Mouse (Mus musculus) Patski (cell line): ENCODE results near the gene Tmprss12. TPM values are rescaled to one million over a fixed set of nuclear protein-coding genes. Genes with fewer than 3 reads are reported as not detected.
"Not testable (repeated sequence)": the region's sequence is repeated elsewhere in the genome, so short reads cannot be mapped to it uniquely, and the experiment has no call there.

Experiments
- ATAC-seq: fragments of 100-300 bp; one replicate; pipeline ENCODE4 v1.8.0; 2021
- CTCF ChIA-PET: fragments of 350-600 bp; sonication (Branson Sonifier 250); formaldehyde crosslinking; loops from one replicate; lab custom pipeline; 2022; ENCODE audit warnings: inconsistent platforms; lab: Charles Lee
- POLR2A ChIA-PET: fragments of 350-600 bp; sonication (Branson Sonifier 250); formaldehyde crosslinking; loops from one replicate; lab custom pipeline; 2022; ENCODE audit warnings: antibody characterized with exemption, inconsistent platforms; lab: Charles Lee
- DNase-seq: peaks from one replicate; pipeline ENCODE4 v3.0.0-alpha.2; 2011; ENCODE audit warnings: low read depth, low spot score
- H3K27me3 ChIP-seq: fragments of 371-371 bp; one replicate; pipeline ENCODE4 v1.5.1; 2021
- CTCF ChIP-seq: fragments of 100-300 bp; IDR thresholded peaks from one replicate; pipeline ENCODE4 v1.5.1; 2021
- in situ Hi-C: fragments of 300-500 bp; cut with MboI; formaldehyde crosslinking; loops from 3 replicates; pipeline ENCODE4 v1.11.1; 2018; ENCODE audit warnings: low pct_unique_long_range_greater_than_20kb, mixed read lengths
- polyA plus RNA-seq: library from polyadenylated mRNA; unstranded; gene quantifications from one replicate; pipeline ENCODE4 v1.2.3, GENCODE M21; 2021

The Tmprss12 gene
- polyA plus RNA-seq, 1 experiment from 2014 or later, result not detected

DNA sequence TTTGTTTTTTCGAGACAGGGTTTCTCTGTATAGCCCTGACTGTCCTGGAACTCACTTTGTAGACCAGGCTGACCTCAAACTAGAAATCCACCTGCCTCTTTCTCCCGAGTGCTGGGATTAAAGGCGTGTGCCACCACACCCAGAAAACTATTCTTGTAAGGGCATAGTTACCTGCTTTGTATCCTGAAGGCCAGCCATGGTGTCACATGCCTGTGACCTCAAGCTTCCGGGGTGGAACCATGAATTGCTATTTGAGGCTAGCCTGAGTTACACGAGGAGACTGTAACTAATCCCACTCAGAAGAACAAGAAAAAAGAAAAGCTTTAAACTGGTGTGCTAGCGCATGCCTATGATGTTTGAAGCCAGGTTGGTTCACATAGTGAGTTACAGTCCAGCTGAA is 24.3 kb upstream of the Tmprss12 start:
- ChIA-PET CTCF (no interaction called here), POLR2A (no interaction called here)
- in situ Hi-C loops, result no loop called here
- TF ChIP-seq CTCF, result no peak
- DNase-seq (no peak), ATAC-seq (no peak)
- no peaks in the 10 kb centered on the region for H3K27me3 ChIP-seq

DNA sequence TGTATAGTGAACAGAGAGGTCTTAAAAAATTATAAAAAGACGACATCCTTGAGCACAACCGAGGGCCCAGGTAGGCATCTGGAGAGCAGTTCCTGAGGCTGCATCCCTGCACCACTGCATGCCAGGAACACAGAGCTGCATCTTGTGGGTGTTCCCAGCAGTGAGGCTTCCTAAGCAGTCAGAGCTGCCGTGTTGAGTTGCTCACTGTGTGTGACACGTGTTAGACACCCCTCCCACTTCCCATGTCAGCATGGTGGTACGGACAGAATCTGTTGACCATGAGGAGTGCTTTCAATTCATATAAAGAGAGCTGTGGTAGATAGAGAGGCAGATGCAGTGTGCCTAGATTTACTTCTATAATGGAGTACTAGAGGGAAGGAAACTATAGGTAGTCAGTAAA is 23.3 kb upstream of the Tmprss12 start:
- CTCF ChIA-PET, result no interaction called here
- ATAC-seq (no peak), DNase-seq (no peak)
- in situ Hi-C loops, result no loop called here
- POLR2A ChIA-PET, result no interaction called here
- H3K27me3 ChIP-seq, result no peaks in the 10 kb centered on the region
- no peak for TF ChIP-seq CTCF

- CTCF ChIA-PET, result interaction anchor here (2.1 kb wide), 1 partner anchor 116 kb away, joined by 6 read pairs; no protein-coding TSS in a partner anchor
- no peak for ATAC-seq
- POLR2A ChIA-PET, result no interaction called here
- no peak for DNase-seq
- no peaks in the 10 kb centered on the region for H3K27me3 ChIP-seq
- no peak for TF ChIP-seq CTCF
- in situ Hi-C loops, result no loop called here
Measured at GRCm38 (mm10) chr15:100258646-100259425, 21.8 kb upstream of the Tmprss12 start.

GRCm38 (mm10) chr15:100260351-100260750 is 20.3 kb upstream of the Tmprss12 start:
- POLR2A ChIA-PET, result interaction anchor here (0.7 kb wide), 1 partner anchor 85 kb away, joined by 4 read pairs; no protein-coding TSS in a partner anchor
- in situ Hi-C loops, result loop anchor here (10.0 kb wide), 1 partner anchor 64 kb away; no protein-coding TSS in a partner anchor
- DNase-seq, H3K27me3 ChIP-seq, ATAC-seq: not testable (repeated sequence)
- CTCF ChIA-PET, result interaction anchor here (2.1 kb wide), 1 partner anchor 114 kb away, joined by 6 read pairs; no protein-coding TSS in a partner anchor

GRCm38 (mm10) chr15:100263246-100263905 is 17.3 kb upstream of the Tmprss12 start:
- CTCF ChIA-PET, result interaction anchor here (0.7 to 2.5 kb wide), 10 partner anchors 12 to 194 kb away, joined by 3 to 9 read pairs (median 5); no protein-coding TSS in a partner anchor
- POLR2A ChIA-PET, result interaction anchor here (1.3 kb wide), 1 partner anchor 25 kb away, joined by 3 read pairs; no protein-coding TSS in a partner anchor
- peak; percentile 57 for TF ChIP-seq CTCF
- in situ Hi-C loops, result loop anchor here (10.0 kb wide), 1 partner anchor 61 kb away; no protein-coding TSS in a partner anchor
- ATAC-seq (no peak), DNase-seq (no peak)
- no peaks in the 10 kb centered on the region for H3K27me3 ChIP-seq

DNA sequence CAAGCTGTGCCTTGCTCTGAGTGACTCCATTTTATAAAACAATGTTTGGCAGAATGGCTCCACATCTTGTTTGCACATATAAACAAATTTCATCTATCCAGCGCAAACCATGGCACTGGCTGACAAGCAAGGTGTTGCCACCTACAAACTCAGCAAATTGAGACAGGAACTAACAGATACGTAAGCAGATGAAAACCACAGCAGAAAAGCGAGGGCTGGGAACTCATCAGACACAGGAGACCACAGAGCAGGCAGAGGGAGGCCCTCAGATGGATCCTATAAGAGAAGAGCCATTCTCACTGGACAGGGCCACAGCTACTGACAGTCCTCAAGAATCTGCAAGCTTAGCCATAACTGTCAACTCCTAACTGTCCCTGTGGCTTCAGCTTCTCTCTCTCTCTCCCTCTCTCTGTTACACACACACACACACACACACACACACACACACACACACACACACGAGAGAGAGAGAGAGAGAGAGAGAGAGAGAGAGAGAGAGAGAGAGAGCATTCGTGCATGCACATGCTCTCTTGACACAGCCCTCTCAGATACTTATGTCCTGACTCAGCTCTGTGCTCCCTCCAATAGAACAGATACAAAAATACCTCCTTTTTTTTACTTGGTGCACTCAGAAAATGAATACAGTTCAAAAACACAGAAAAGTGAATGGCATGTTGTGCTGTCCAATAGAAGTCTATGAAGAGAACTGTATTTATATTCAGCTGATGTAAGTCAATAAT is 14.9 kb upstream of the Tmprss12 start:
- DNase-seq, result no peak
- peak; percentile 57 for ATAC-seq
- CTCF ChIA-PET, result interaction anchor here (0.7 to 1.6 kb wide), 8 partner anchors 10 to 56 kb away, joined by 3 read pairs; partner anchors contain the start of gene Mettl7a1
- in situ Hi-C loops, result loop anchor here (5.0 to 10.0 kb wide), 4 partner anchors 37 to 187 kb away; partner anchors contain the start of gene Mettl7a1
- TF ChIP-seq CTCF, result no peak
- no peaks in the 10 kb centered on the region for H3K27me3 ChIP-seq
- POLR2A ChIA-PET, result interaction anchor here (0.6 to 1.1 kb wide), 3 partner anchors 10 to 43 kb away, joined by 3 to 4 read pairs (median 4); no protein-coding TSS in a partner anchor

DNA sequence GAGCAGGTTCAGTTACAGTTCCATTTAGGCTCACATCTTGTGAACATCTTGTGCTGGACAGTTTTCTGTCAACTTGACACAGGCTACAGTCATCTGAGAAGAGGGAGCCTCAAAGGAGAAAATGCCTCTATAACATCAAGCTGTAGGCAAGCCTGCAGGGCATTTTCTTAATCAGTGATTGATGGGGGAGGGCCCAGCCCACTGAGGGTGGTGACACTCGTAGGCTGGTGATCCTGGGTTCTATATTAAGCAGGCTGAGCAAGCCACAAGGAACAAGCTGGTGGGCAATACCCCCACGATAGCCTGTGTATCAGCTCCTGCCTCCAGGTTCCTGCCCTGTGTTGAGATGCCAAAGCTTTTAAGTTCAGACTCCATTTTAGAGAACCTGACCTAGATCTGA is 11.7 kb upstream of the Tmprss12 start:
- no peaks in the 10 kb centered on the region for H3K27me3 ChIP-seq
- CTCF ChIA-PET, result no interaction called here
- POLR2A ChIA-PET, result interaction anchor here (1.4 kb wide), 1 partner anchor 13 kb away, joined by 3 read pairs; no protein-coding TSS in a partner anchor
- no peak for ATAC-seq
- in situ Hi-C loops, result loop anchor here (5.0 to 10.0 kb wide), 4 partner anchors 33 to 183 kb away; partner anchors contain the start of gene Mettl7a1
- no peak for TF ChIP-seq CTCF
- no peak for DNase-seq

GRCm38 (mm10) chr15:100269776-100270175 is 10.9 kb upstream of the Tmprss12 start:
- H3K27me3 ChIP-seq, result no peaks in the 10 kb centered on the region
- in situ Hi-C loops, result loop anchor here (5.0 to 10.0 kb wide), 4 partner anchors 33 to 183 kb away; partner anchors contain the start of gene Mettl7a1
- ATAC-seq (no peak), DNase-seq (no peak)
- POLR2A ChIA-PET, result interaction anchor here (1.4 kb wide), 1 partner anchor 12 kb away, joined by 3 read pairs; no protein-coding TSS in a partner anchor
- TF ChIP-seq CTCF, result no peak
- CTCF ChIA-PET, result no interaction called here

GRCm38 (mm10) chr15:100270609-100271008 is 10.0 kb upstream of the Tmprss12 start:
- POLR2A ChIA-PET, CTCF ChIA-PET: not testable (repeated sequence)

GRCm38 (mm10) chr15:100271411-100271810 is 9.2 kb upstream of the Tmprss12 start:
- in situ Hi-C loops, result no loop called here
- ChIA-PET POLR2A (no interaction called here), CTCF (no interaction called here)
- TF ChIP-seq CTCF, result no peak
- ATAC-seq, result no peak
- no peaks in the 10 kb centered on the region for H3K27me3 ChIP-seq
- DNase-seq, result no peak

More at GRCm38 (mm10) chr15:100270609-100271008, 10.0 kb upstream of the Tmprss12 start:
- in situ Hi-C loops, DNase-seq, H3K27me3 ChIP-seq, ATAC-seq: not testable (repeated sequence)

DNA sequence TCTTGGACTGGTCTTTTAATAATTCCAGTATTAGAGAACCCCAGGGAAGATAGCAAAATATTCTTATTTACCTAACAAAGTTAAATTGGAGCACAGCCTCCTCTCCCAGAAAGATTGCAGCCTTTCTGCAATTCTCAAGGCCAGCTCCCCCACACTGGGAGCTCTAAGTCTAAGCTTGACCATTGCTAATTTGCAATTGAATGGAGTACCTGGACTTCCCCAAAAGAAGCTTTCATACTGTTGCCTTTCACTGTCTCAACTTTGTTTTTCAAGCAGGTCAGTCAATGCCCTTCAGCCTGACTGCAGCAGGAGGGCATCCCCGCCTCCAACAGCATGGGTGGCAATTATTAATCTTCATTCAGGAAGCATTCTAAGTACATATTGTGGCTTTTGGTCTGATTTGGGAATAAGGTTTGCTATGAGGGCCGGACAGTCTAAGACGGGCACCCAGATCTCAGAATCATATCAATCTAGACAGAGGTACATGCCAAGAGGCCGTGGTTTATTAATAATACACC is 6.8 kb upstream of the Tmprss12 start:
- H3K27me3 ChIP-seq, POLR2A ChIA-PET, ATAC-seq, in situ Hi-C loops, DNase-seq: not testable (repeated sequence)
- CTCF ChIA-PET, result interaction anchor here (1.3 kb wide), 1 partner anchor 9 kb away, joined by 3 read pairs; no protein-coding TSS in a partner anchor
